Mouse (Mus musculus) cortical plate, adult 2 months (tissue): ENCODE results near the gene Stum.

ENCODE experiments used
- CTCF ChIP-seq: fragments of 200-500 bp; IDR thresholded peaks from 2 replicates; pipeline ENCODE4 v1.5.1; 2011; ENCODE audit warnings: mild to moderate bottlenecking, control low read depth, low read length; ENCODE audit not compliant: insufficient read depth; ENCODE audit errors: extremely low read depth
- POLR2A ChIP-seq: fragments of 200-500 bp; IDR thresholded peaks from 2 replicates; pipeline ENCODE4 v1.6.1; 2011; ENCODE audit warnings: mild to moderate bottlenecking, low read length, control low read depth; ENCODE audit not compliant: insufficient read depth; ENCODE audit errors: extremely low read depth

DNA sequence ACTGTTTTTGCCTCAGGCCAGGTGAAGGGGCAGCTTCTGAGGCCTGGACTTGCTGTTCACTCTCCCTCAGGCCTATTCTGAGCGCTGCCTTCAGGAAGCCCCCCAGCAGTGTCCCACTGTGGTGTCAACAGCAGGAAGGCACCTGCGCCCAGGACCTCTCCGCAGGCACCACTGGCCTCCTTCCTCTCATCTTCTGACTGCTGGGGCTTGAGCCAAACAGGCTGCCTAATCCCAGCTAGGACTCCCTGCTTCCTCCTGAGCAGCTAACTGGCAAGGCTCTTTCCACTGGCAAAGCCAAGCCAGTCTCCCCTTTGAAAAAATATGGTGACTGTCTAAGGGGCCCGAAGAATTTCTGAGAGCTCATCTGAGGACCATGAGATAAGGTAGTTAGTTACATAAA is 16.9 kb upstream of the Stum start:
- TF ChIP-seq CTCF = no peak
- TF ChIP-seq POLR2A = no peak
